Mouse (Mus musculus): ENCODE results near the gene Kndc1. TPM values are rescaled to one million over a fixed set of nuclear protein-coding genes. Genes with fewer than 3 reads are reported as not detected.

Kndc1 gene
- polyA plus RNA-seq, 1 experiment = 0.02 TPM

DNA sequence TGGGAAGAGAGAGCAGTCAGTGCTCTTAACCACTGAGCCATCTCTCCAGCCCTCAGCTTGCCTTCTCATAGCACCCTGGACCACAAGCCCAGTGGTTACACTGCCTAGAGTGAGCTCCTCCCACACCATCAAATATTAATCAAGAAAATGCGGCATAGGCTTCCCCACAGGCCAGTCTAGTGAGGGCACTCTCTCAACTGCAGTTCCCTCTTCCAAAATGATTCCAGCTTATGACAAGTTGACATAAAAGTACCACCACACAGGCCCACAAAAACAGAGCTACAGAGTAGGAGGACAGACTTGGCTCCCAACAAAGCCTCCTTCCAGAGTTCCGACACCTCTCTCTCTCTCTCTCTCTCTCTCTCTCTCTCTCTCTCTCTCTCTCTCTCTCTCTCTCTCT is 31.4 kb upstream of the Kndc1 start:
- H3K36me3 ChIP-seq (ENCODE audit: control insufficient read depth, insufficient read depth, low read length) = no peaks in the 10 kb centered on the region
- no peaks in the 10 kb centered on the region for H3K4me1 ChIP-seq (ENCODE audit: control insufficient read depth, insufficient read depth, low read length)
- TF ChIP-seq POLR2A (IDR thresholded peaks at IDR 0.05; ENCODE audit: low read depth, low read length) (no peak), CTCF (conservative IDR thresholded peaks at IDR 0.05; ENCODE audit: insufficient read depth, insufficient read length, low read depth, low read length) (no peak)
- WGBS = 66% methylated on average over 2 of the region's 2 CpGs
- H3K27me3 ChIP-seq (replicated peaks; ENCODE audit: control insufficient read depth, insufficient read depth, low read length) = no peaks in the 10 kb centered on the region
- no peak for DNase-seq
- H3K4me3 ChIP-seq (ENCODE audit: insufficient read depth, low read depth, low read length) = no peak overlapping the region
- no peak overlapping the region for H3K27ac ChIP-seq (ENCODE audit: insufficient read depth, low read depth, low read length)

DNA sequence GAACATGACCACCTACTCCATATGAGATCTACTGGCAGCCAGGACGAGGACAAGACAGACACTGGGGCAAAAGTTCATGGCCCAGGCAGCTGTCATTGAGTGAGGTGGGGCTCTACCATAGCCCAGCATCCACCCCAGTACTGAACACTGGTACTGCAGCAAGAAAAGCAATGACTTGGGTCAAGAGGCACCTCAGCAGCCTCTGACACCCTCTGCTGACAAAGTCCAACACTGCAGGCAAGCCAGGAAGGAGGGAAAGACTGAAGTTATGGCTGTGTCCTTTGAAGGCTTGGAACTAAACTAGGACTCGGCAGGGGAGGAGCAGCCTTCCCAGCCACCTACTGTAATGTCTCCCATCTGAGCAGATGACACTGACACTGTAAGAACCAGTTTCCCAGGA is 30.2 kb upstream of the Kndc1 start:
- Histone ChIP-seq H3K4me1 (ENCODE audit: control insufficient read depth, insufficient read depth, low read length) (no peaks in the 10 kb centered on the region), H3K27ac (ENCODE audit: insufficient read depth, low read depth, low read length) (no peak overlapping the region), H3K27me3 (replicated peaks; ENCODE audit: control insufficient read depth, insufficient read depth, low read length) (no peaks in the 10 kb centered on the region), H3K36me3 (ENCODE audit: control insufficient read depth, insufficient read depth, low read length) (no peaks in the 10 kb centered on the region), H3K4me3 (ENCODE audit: insufficient read depth, low read depth, low read length) (no peak overlapping the region)
- TF ChIP-seq CTCF (conservative IDR thresholded peaks at IDR 0.05; ENCODE audit: insufficient read depth, insufficient read length, low read depth, low read length) (no peak; the same call in 1 of the 2 replicates), POLR2A (IDR thresholded peaks at IDR 0.05; ENCODE audit: low read depth, low read length) (no peak)
- 40% methylated on average over 2 of the region's 2 CpGs for WGBS
- DNase-seq = no peak

DNA sequence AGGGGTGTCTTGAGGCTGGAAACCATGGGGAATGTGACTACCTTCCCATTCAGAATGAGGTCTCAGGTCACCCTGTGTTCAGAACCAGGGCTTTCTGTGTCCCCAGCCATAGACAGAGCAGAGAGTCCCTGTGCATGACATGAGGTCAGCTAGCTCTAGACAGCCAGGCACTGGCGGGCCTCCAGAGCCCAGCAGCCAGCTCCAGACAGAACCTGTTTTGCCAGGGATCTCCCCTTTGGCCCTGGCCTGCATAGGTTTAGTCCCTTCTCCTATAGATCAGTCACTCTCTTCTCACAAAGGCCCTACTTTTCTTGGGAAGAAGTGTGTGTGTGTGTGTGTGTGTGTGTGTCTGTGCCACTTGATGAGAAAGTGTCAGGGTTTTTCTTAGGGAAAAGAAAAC is 29.6 kb upstream of the Kndc1 start:
- no peak for DNase-seq
- H3K4me1 ChIP-seq (ENCODE audit: control insufficient read depth, insufficient read depth, low read length) = no peaks in the 10 kb centered on the region

DNA sequence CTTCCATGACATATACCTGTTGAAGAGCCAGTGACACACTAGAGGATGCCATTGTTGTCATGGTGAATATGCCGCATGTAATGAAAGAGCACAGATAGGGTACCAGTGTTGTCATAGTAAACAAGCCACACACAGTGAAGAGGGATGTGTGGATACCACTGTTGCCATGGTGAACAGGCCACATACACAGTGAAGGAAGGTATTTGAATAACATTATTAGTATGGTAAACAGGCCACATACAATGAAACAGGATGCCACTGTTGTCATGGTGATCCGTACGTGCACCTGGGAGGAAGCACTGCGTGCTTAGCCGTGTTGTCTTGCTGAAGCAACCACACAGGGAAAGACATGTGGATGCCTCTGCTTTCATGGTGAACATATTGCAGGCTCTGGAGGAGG is 23.5 kb upstream of the Kndc1 start:
- H3K4me3 ChIP-seq (ENCODE audit: insufficient read depth, low read depth, low read length) = no peak overlapping the region
- no peaks in the 10 kb centered on the region for H3K27me3 ChIP-seq (replicated peaks; ENCODE audit: control insufficient read depth, insufficient read depth, low read length)
- WGBS = 85% methylated on average over 5 of the region's 5 CpGs

More for the DNA sequence above, 29.6 kb upstream of the Kndc1 start:
- no peak overlapping the region for H3K4me3 ChIP-seq (ENCODE audit: insufficient read depth, low read depth, low read length)
- H3K27ac ChIP-seq (ENCODE audit: insufficient read depth, low read depth, low read length) = no peak overlapping the region
- 63% methylated on average over 1 of the region's 1 CpGs for WGBS
- TF ChIP-seq CTCF (conservative IDR thresholded peaks at IDR 0.05; ENCODE audit: insufficient read depth, insufficient read length, low read depth, low read length) = no peak
- no peak for TF ChIP-seq POLR2A (IDR thresholded peaks at IDR 0.05; ENCODE audit: low read depth, low read length)
- H3K36me3 ChIP-seq (ENCODE audit: control insufficient read depth, insufficient read depth, low read length) = no peaks in the 10 kb centered on the region
- H3K27me3 ChIP-seq (replicated peaks; ENCODE audit: control insufficient read depth, insufficient read depth, low read length) = no peaks in the 10 kb centered on the region

DNA sequence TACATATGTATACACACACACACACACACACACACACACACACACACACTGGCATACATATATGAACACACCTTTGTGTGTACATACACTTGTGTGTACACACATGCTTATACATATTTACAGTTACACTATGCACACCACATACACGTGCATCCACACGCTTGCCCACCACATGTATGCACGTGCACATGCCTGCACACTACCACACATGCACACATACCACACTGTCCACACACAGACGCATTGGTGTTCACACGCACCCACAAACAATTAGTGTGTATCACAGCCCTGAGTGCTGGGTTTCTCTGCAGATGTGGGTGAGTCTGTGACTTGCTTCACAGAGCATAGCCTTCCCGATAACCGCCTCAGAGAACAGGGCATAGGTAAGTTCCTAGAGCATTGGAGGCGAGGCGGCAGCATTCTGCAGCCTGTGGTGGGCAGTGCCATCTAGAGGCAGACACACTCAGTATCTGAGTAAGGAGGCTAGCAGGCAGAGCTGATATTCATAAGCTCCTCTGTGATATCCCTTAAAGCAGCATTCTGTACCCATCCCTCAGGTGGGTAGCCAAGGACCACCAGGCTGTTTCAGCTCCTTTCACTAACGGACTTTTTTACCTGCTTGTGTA is 17.2 kb upstream of the Kndc1 start:
- no peaks in the 10 kb centered on the region for H3K36me3 ChIP-seq (ENCODE audit: control insufficient read depth, insufficient read depth, low read length)
- peak; percentile 66; the same call in 1 of the 2 replicates for TF ChIP-seq CTCF (conservative IDR thresholded peaks at IDR 0.05; ENCODE audit: insufficient read depth, insufficient read length, low read depth, low read length)
- no peak for TF ChIP-seq POLR2A (IDR thresholded peaks at IDR 0.05; ENCODE audit: low read depth, low read length)
- H3K4me1 ChIP-seq (ENCODE audit: control insufficient read depth, insufficient read depth, low read length) = no peaks in the 10 kb centered on the region
- no peak overlapping the region for H3K4me3 ChIP-seq (ENCODE audit: insufficient read depth, low read depth, low read length)
- peak; percentile 6 for DNase-seq
- H3K27ac ChIP-seq (ENCODE audit: insufficient read depth, low read depth, low read length) = no peak overlapping the region
- H3K27me3 ChIP-seq (replicated peaks; ENCODE audit: control insufficient read depth, insufficient read depth, low read length) = no peaks in the 10 kb centered on the region
- 61% methylated on average over 10 of the region's 10 CpGs for WGBS

More for the DNA sequence above, 23.5 kb upstream of the Kndc1 start:
- DNase-seq = no peak
- TF ChIP-seq POLR2A (IDR thresholded peaks at IDR 0.05; ENCODE audit: low read depth, low read length) (no peak), CTCF (conservative IDR thresholded peaks at IDR 0.05; ENCODE audit: insufficient read depth, insufficient read length, low read depth, low read length) (no peak)
- H3K27ac ChIP-seq (ENCODE audit: insufficient read depth, low read depth, low read length) = no peak overlapping the region
- H3K4me1 ChIP-seq (ENCODE audit: control insufficient read depth, insufficient read depth, low read length) = no peaks in the 10 kb centered on the region
- no peaks in the 10 kb centered on the region for H3K36me3 ChIP-seq (ENCODE audit: control insufficient read depth, insufficient read depth, low read length)

DNA sequence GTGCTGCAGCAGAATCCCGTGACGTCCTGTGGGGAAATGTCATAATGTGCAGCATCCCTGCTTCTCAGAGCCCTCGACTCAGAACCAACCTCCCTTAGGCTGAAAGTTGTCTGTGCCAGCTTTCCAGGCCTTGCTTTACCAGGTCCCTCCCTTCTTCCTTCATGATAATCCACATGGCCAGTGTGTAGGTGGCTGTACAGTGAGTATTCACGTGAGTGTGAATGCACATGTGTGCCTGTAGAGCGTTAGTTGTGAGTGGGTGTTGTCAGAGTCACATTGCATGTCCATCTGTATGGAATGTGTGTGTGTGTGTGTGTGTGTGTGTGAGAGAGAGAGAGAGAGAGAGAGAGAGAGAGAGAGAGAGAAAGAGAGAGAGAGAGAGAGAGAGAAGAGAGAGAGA is 16.4 kb upstream of the Kndc1 start:
- 83% methylated on average over 5 of the region's 5 CpGs for WGBS
- no peaks in the 10 kb centered on the region for H3K4me1 ChIP-seq (ENCODE audit: control insufficient read depth, insufficient read depth, low read length)
- H3K4me3 ChIP-seq (ENCODE audit: insufficient read depth, low read depth, low read length) = no peak overlapping the region
- TF ChIP-seq CTCF (conservative IDR thresholded peaks at IDR 0.05; ENCODE audit: insufficient read depth, insufficient read length, low read depth, low read length) (no peak), POLR2A (IDR thresholded peaks at IDR 0.05; ENCODE audit: low read depth, low read length) (no peak)
- no peak for DNase-seq
- H3K27me3 ChIP-seq (replicated peaks; ENCODE audit: control insufficient read depth, insufficient read depth, low read length) = no peaks in the 10 kb centered on the region
- no peak overlapping the region for H3K27ac ChIP-seq (ENCODE audit: insufficient read depth, low read depth, low read length)
- no peaks in the 10 kb centered on the region for H3K36me3 ChIP-seq (ENCODE audit: control insufficient read depth, insufficient read depth, low read length)

DNA sequence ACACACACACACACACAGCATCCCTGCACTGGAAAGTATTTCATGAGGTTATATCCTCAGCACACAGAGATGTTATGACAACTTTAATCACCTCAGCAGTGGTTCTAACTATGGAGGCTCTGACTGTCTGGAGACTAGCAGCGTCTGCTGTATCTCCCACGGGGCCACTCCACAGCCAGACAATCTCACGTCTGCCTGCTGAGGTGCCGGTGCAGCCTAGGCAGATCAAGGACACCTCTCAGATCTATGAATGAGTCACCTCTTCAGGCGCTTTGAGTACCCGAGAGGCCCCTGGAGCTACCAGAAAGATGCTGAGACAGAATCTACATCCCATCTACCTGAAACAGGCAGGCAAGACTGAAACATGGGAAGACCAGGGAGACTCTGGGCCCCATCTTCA is 15.9 kb upstream of the Kndc1 start:
- no peak for DNase-seq
- Histone ChIP-seq H3K4me3 (ENCODE audit: insufficient read depth, low read depth, low read length) (no peak overlapping the region), H3K27ac (ENCODE audit: insufficient read depth, low read depth, low read length) (no peak overlapping the region), H3K27me3 (replicated peaks; ENCODE audit: control insufficient read depth, insufficient read depth, low read length) (no peaks in the 10 kb centered on the region), H3K4me1 (ENCODE audit: control insufficient read depth, insufficient read depth, low read length) (no peaks in the 10 kb centered on the region), H3K36me3 (ENCODE audit: control insufficient read depth, insufficient read depth, low read length) (no peaks in the 10 kb centered on the region)
- WGBS = 64% methylated on average over 6 of the region's 6 CpGs
- no peak for TF ChIP-seq CTCF (conservative IDR thresholded peaks at IDR 0.05; ENCODE audit: insufficient read depth, insufficient read length, low read depth, low read length)
- TF ChIP-seq POLR2A (IDR thresholded peaks at IDR 0.05; ENCODE audit: low read depth, low read length) = no peak
